Mouse (Mus musculus) C2C12 (cell line): ENCODE results near the gene Tsen54.

Experiments
- CTCF ChIP-seq: IDR thresholded peaks from one replicate; pipeline ENCODE4 v1.5.1; 2011; ENCODE audit not compliant: control insufficient read depth, insufficient read depth, insufficient read length
- MAX ChIP-seq: IDR thresholded peaks from one replicate; pipeline ENCODE4 v1.6.1; 2011; ENCODE audit warnings: mild to moderate bottlenecking, control low read depth

- TF ChIP-seq CTCF = no peak
- no peak for TF ChIP-seq MAX
These were observed 19.5 kb downstream of the Tsen54 start for GRCm38 (mm10) chr11:115834033-115834432.
